Mouse (Mus musculus): Measurements from ENCODE around the gene Gm49369. TPM values are rescaled to one million over a fixed set of nuclear protein-coding genes. Genes with fewer than 3 reads are reported as not detected.
"Not testable (repeated sequence)": the region's sequence is repeated elsewhere in the genome, so short reads cannot be mapped to it uniquely, and the experiment has no call there.

Gene Gm49369
- polyA plus RNA-seq, 1 experiment from 2014 or later = 0.80 TPM

DNA sequence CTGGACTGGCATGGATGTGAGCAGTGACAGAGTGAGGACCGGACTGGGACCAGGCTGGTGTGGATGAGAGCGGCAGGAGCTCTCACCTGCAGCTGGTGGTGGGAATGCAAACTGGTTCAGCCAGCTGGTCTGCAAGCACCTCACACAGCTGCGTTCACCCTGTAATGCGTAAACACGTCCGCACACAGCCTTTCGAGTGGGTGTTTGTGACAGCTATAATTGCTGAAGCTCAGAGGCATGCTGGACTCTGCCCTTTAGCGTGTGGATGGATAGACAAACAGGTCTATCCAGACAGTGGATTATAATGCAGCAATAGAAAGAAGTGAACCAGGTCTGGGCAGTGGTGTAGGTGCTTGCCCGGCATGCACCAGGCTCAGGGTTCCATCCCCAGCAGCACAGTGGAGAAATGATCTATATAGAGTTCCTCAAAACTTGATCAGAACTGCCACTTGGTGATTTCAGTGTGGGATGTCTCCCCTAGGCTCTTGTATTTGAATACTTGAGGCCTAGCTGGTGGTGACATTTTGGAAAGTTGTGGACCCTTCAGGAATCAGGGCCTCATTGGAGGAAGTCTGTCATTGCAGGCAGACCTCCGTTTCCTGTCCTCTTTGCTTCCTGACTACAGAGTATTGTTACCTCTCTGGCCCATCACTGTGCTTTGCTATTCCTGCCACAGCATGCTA, 40.8 kb downstream of the Gm49369 start:
- H3K4me2 ChIP-seq (replicated peaks; ENCODE audit: low read depth) = no peak overlapping the region
- 45% methylated on average over 10 of the region's 10 CpGs for WGBS
- peak; percentile 41 for DNase-seq (ENCODE audit: low spot score)

DNA sequence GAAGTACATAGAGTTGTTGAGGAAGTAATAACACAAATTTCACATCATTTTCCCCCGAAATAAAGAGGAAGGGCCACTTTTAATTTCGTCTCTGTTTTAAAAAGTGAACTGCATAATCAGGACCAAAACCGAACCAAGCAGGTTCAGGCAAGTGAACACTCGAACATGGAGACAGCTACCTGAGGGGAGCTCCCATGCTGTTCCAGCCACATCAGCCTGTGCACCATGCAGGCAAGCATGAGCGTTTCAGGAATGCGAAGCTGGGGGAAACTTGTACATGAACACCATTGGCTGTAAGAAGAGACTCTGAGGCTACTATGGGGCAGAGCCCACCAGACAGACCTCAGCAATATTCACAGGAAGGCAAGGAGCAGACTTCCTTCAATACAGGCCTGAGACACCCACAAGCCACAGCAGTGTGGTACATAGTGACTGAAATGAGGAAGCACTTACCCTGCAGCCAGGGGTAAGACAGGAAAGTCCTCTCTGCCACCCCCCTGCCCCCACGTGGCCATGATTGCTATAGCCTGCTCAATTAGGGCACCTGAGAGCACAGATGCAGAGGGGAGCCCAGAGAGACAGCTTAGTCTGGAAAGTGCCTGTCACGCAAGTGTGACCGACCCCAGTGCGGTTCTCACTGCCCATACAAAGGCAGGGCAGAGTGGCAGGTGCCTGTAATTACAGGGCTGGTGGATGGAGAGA, 42.0 kb downstream of the Gm49369 start:
- no peak for TF ChIP-seq EP300 (optimal IDR thresholded peaks at IDR 0.05)
- peak; percentile 55 for TF ChIP-seq CTCF (IDR thresholded peaks at IDR 0.05; ENCODE audit: low read depth)
- Histone ChIP-seq H3K4me3 (ENCODE audit: low read depth, low read length) (no peak overlapping the region), H3K36me3 (ENCODE audit: control insufficient read depth, insufficient read depth, low read length) (no peaks in the 10 kb centered on the region), H3K9ac (ENCODE audit: low read length) (0 out of 2 replicates have a peak overlapping the region, but pooled peaks have one; percentile 8), H3K4me2 (replicated peaks; ENCODE audit: low read depth) (no peak overlapping the region), H3K27ac (replicated peaks) (peak overlapping the region; percentile 75), H3K27me3 (ENCODE audit: control insufficient read depth, insufficient read depth, low read length) (no peaks in the 10 kb centered on the region), H3K9me3 (ENCODE audit: control insufficient read depth, low read length) (no peaks in the 10 kb centered on the region), H3K4me1 (replicated peaks; ENCODE audit: control insufficient read depth, insufficient read depth) (no peaks in the 10 kb centered on the region)
- DNase-seq (ENCODE audit: low spot score) = no peak
- 65% methylated on average over 10 of the region's 10 CpGs for WGBS
- ATAC-seq (ENCODE audit: low FRiP score, low TSS enrichment) = no peak

More for the DNA sequence above, 40.8 kb downstream of the Gm49369 start:
- H3K4me1 ChIP-seq (replicated peaks; ENCODE audit: control insufficient read depth, insufficient read depth) = no peaks in the 10 kb centered on the region
- TF ChIP-seq CTCF (IDR thresholded peaks at IDR 0.05; ENCODE audit: low read depth) = 0 out of 2 replicates have a peak, but pooled peaks have one; percentile 2
- TF ChIP-seq EP300 (optimal IDR thresholded peaks at IDR 0.05) = no peak
- H3K27ac ChIP-seq (replicated peaks) = peak overlapping the region; percentile 75
- H3K9me3 ChIP-seq (ENCODE audit: control insufficient read depth, low read length) = no peaks in the 10 kb centered on the region
- ATAC-seq (ENCODE audit: low FRiP score, low TSS enrichment) = peak; percentile 44; the same call in 1 of the 2 replicates
- H3K9ac ChIP-seq (ENCODE audit: low read length) = no peak overlapping the region
- no peaks in the 10 kb centered on the region for H3K36me3 ChIP-seq (ENCODE audit: control insufficient read depth, insufficient read depth, low read length)
- no peaks in the 10 kb centered on the region for H3K27me3 ChIP-seq (ENCODE audit: control insufficient read depth, insufficient read depth, low read length)
- no peak overlapping the region for H3K4me3 ChIP-seq (ENCODE audit: low read depth, low read length)

DNA sequence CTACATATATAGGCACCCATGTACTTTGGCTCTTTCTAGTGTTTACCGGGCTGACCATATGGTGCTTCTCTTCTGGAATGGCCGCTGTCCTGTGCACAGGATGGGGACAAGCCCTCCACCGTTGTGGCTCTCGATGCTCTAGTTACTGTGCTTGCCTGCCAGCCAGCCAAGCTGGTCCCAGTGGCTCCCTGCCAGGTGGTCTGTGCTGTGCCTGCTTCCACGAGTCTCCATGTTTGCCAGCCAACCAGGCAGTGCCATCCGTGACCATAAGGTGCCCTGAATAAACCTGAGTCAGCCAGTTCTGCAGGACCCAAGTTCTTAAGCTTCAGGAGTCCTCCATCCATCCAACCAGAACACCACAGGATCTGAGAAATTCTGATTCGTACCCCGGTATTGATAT, 47.3 kb downstream of the Gm49369 start:
- Histone ChIP-seq H3K27me3 (ENCODE audit: control insufficient read depth, insufficient read depth, low read length) (no peaks in the 10 kb centered on the region), H3K4me2 (replicated peaks; ENCODE audit: low read depth) (no peak overlapping the region), H3K36me3 (ENCODE audit: control insufficient read depth, insufficient read depth, low read length) (no peaks in the 10 kb centered on the region), H3K4me3 (ENCODE audit: low read depth, low read length) (no peak overlapping the region), H3K9ac (ENCODE audit: low read length) (no peak overlapping the region), H3K4me1 (replicated peaks; ENCODE audit: control insufficient read depth, insufficient read depth) (no peaks in the 10 kb centered on the region; the same call in 1 of the 2 replicates), H3K27ac (replicated peaks) (no peak overlapping the region), H3K9me3 (ENCODE audit: control insufficient read depth, low read length) (no peaks in the 10 kb centered on the region)
- no peak for ATAC-seq (ENCODE audit: low FRiP score, low TSS enrichment)
- TF ChIP-seq EP300 (optimal IDR thresholded peaks at IDR 0.05) (no peak), CTCF (IDR thresholded peaks at IDR 0.05; ENCODE audit: low read depth) (no peak)
- WGBS = 83% methylated on average over 8 of the region's 8 CpGs
- no peak for DNase-seq (ENCODE audit: low spot score)

DNA sequence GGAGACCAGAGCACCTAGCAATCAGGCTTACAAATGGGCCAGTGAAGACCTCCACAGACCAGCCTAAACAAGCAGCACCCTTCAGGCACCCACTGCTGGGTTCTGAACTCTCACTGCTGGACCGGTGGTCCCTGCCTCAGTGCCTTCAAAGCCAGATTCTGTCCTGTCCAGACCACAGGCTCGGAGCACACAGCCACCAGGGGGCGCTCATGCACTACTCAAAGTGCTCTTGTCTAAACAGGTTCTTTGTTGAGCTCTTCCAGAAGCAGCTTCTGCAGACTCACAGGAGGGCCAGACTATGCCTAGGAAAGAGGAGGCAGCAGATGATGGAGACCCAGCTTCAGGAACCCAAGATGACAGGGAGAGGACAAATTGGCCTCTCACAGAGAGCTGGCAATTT, 48.2 kb downstream of the Gm49369 start:
- WGBS = 2% methylated on average over 3 of the region's 3 CpGs
- H3K9me3 ChIP-seq (ENCODE audit: control insufficient read depth, low read length) = no peaks in the 10 kb centered on the region
- H3K4me1 ChIP-seq (replicated peaks; ENCODE audit: control insufficient read depth, insufficient read depth) = no peaks in the 10 kb centered on the region; the same call in 1 of the 2 replicates
- no peak overlapping the region for H3K9ac ChIP-seq (ENCODE audit: low read length)
- ATAC-seq (ENCODE audit: low FRiP score, low TSS enrichment) (peak; percentile 82), DNase-seq (ENCODE audit: low spot score) (peak; percentile 90)
- no peaks in the 10 kb centered on the region for H3K27me3 ChIP-seq (ENCODE audit: control insufficient read depth, insufficient read depth, low read length)
- no peaks in the 10 kb centered on the region for H3K36me3 ChIP-seq (ENCODE audit: control insufficient read depth, insufficient read depth, low read length)
- no peak overlapping the region for H3K27ac ChIP-seq (replicated peaks)
- TF ChIP-seq CTCF (IDR thresholded peaks at IDR 0.05; ENCODE audit: low read depth) (peak; percentile 98), EP300 (optimal IDR thresholded peaks at IDR 0.05) (no peak)
- H3K4me3 ChIP-seq (ENCODE audit: low read depth, low read length) = no peak overlapping the region
- H3K4me2 ChIP-seq (replicated peaks; ENCODE audit: low read depth) = no peak overlapping the region

DNA sequence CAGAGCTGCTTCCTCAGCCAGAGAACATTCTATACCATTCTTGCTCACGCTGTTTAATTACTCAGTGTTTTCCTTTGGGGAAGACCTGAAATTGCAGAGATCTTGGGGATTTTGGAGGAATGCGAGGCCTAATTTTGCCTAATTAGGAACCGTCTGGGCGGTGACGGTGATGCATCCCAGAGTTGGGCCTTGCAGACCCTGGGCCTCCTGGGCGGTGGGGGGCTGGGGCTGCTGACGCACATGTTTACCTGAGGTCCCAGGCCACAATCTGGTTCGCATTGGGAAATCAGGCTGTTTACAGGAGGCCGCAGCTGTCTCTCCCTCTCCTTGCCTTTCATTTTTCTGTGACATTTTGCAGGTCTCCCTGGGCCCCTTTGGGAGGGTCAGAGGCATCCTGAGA, 49.7 kb downstream of the Gm49369 start:
- not testable (repeated sequence) for H3K36me3 ChIP-seq (ENCODE audit: control insufficient read depth, insufficient read depth, low read length); H3K4me3 ChIP-seq (ENCODE audit: low read depth, low read length); H3K27me3 ChIP-seq (ENCODE audit: control insufficient read depth, insufficient read depth, low read length); H3K9ac ChIP-seq (ENCODE audit: low read length); ATAC-seq (ENCODE audit: low FRiP score, low TSS enrichment); H3K9me3 ChIP-seq (ENCODE audit: control insufficient read depth, low read length); H3K4me2 ChIP-seq (replicated peaks; ENCODE audit: low read depth); H3K4me1 ChIP-seq (replicated peaks; ENCODE audit: control insufficient read depth, insufficient read depth); DNase-seq (ENCODE audit: low spot score)
- peak overlapping the region; percentile 53; the same call in 1 of the 2 replicates for H3K27ac ChIP-seq (replicated peaks)
- WGBS = 47% methylated on average over 3 of the region's 9 CpGs

DNA sequence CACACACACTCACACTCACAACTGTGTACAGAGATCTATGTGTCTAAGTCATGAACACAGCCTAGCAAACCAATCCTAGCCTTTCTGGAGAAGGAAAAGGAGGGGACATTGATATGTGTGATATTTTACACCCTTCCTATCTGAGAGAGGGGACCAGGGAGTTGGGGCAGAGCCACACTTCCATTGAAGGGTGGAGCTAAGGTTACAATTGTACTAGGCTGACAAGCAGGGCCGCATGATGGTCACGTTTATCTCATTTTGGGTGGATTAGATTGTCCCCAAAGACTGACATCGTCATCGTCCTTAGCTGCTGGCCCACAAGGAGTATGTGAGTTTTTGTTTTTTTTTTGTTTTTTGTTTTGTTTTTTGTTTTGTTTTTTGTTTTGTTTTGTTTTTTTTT, 51.2 kb downstream of the Gm49369 start:
- Histone ChIP-seq H3K27ac (replicated peaks) (no peak overlapping the region), H3K27me3 (ENCODE audit: control insufficient read depth, insufficient read depth, low read length) (no peaks in the 10 kb centered on the region), H3K36me3 (ENCODE audit: control insufficient read depth, insufficient read depth, low read length) (no peaks in the 10 kb centered on the region), H3K9ac (ENCODE audit: low read length) (no peak overlapping the region), H3K4me1 (replicated peaks; ENCODE audit: control insufficient read depth, insufficient read depth) (no peaks in the 10 kb centered on the region; the same call in none of the 2 replicates), H3K4me3 (ENCODE audit: low read depth, low read length) (no peak overlapping the region), H3K9me3 (ENCODE audit: control insufficient read depth, low read length) (no peaks in the 10 kb centered on the region), H3K4me2 (replicated peaks; ENCODE audit: low read depth) (no peak overlapping the region)
- no peak for DNase-seq (ENCODE audit: low spot score)
- WGBS = 94% methylated on average over 4 of the region's 4 CpGs
- no peak for ATAC-seq (ENCODE audit: low FRiP score, low TSS enrichment)
- TF ChIP-seq CTCF (IDR thresholded peaks at IDR 0.05; ENCODE audit: low read depth) (no peak), EP300 (optimal IDR thresholded peaks at IDR 0.05) (no peak)
